Mouse (Mus musculus): ENCODE measurements around the gene Pik3ap1. TPM values are rescaled to one million over a fixed set of nuclear protein-coding genes. Genes with fewer than 3 reads are reported as not detected.

Pik3ap1 gene
- total and polyA plus RNA-seq, 3 experiments: 26.7 to 106 (median 37.4) TPM

- no peak overlapping the region for H3K4me3 ChIP-seq (replicated peaks in 1 of 3; ENCODE audit: low read depth in 2 of 3, low read length in 2 of 3, poor library complexity in 1 of 3)
- H3K9me3 ChIP-seq (replicated peaks; ENCODE audit: low read length): no peaks in the 10 kb centered on the region
- H3K79me2 ChIP-seq (replicated peaks; ENCODE audit: control insufficient read depth, extremely low read depth, insufficient read depth, poor library complexity, severe bottlenecking): peaks cover 24% of the 10 kb centered on the region
- 0 out of 2 replicates have a peak overlapping the region, but pooled peaks have one; percentile 5 for H3K9ac ChIP-seq (ENCODE audit: insufficient read depth, low read depth)
- peaks cover 39 to 79% of the 10 kb centered on the region in 2 experiments for H3K4me1 ChIP-seq (ENCODE audit: control insufficient read depth in 1 of 2, insufficient read depth in 2 of 2)
- no peak for DNase-seq (ENCODE audit: extremely low read depth)
- peak overlapping the region; percentile 89 for H3K27ac ChIP-seq (ENCODE audit: insufficient read depth, low read depth)
- peaks cover 0 to 21% of the 10 kb centered on the region in 2 experiments for H3K36me3 ChIP-seq (replicated peaks in 1 of 2; ENCODE audit: control insufficient read depth in 1 of 2, insufficient read depth in 1 of 2, low read length in 1 of 2)
- H3K4me2 ChIP-seq (ENCODE audit: insufficient read depth, low read depth, poor library complexity, severe bottlenecking): peak overlapping the region; percentile 17; the same call in 1 of the 2 replicates
- TF ChIP-seq USF1 (IDR thresholded peaks at IDR 0.05; ENCODE audit: low read depth, low read length) (no peak), TCF12 (IDR thresholded peaks at IDR 0.05; ENCODE audit: low read depth, low read length) (0 out of 2 replicates have a peak, but pooled peaks have one; percentile 29), BHLHE40 (IDR thresholded peaks at IDR 0.05; ENCODE audit: low read depth, low read length) (peak; percentile 53), KAT2A (IDR thresholded peaks at IDR 0.05; ENCODE audit: insufficient replicate concordance, low read length) (no peak), USF2 (conservative IDR thresholded peaks at IDR 0.05; ENCODE audit: low read depth, low read length) (no peak), PAX5 (IDR thresholded peaks at IDR 0.05; ENCODE audit: low read length) (no peak), JUND (conservative IDR thresholded peaks at IDR 0.05; ENCODE audit: low read depth, low read length) (peak; percentile 46; the same call in 1 of the 2 replicates), RAD21 (IDR thresholded peaks at IDR 0.05; ENCODE audit: low read depth, low read length) (no peak), EP300 (IDR thresholded peaks at IDR 0.05; ENCODE audit: low read length) (peak; percentile 45), ZC3H11A (IDR thresholded peaks at IDR 0.05; ENCODE audit: low read depth, low read length) (no peak), MAZ (IDR thresholded peaks at IDR 0.05; ENCODE audit: low read depth, low read length) (peak; percentile 67; the same call in 1 of the 2 replicates), CHD2 (IDR thresholded peaks at IDR 0.05; ENCODE audit: low read length) (peak; percentile 28; the same call in 1 of the 2 replicates), MYC (IDR thresholded peaks at IDR 0.05; ENCODE audit: low read depth, low read length) (peak; percentile 71; the same call in 1 of the 2 replicates), MXI1 (IDR thresholded peaks at IDR 0.05; ENCODE audit: low read depth, low read length) (0 out of 2 replicates have a peak, but pooled peaks have one; percentile 42), POLR2A (IDR thresholded peaks at IDR 0.05; ENCODE audit: low read depth, low read length) (0 out of 2 replicates have a peak, but pooled peaks have one; percentile 20), ETS1 (conservative IDR thresholded peaks at IDR 0.05; ENCODE audit: low read depth, low read length) (peak; percentile 50), NRF1 (IDR thresholded peaks at IDR 0.05; ENCODE audit: low read depth, low read length) (no peak), JUN (IDR thresholded peaks at IDR 0.05; ENCODE audit: insufficient read depth, low read depth, low read length) (0 out of 2 replicates have a peak, but pooled peaks have one; percentile 2), ZNF384 (IDR thresholded peaks at IDR 0.05; ENCODE audit: low read depth, low read length) (no peak), SIN3A (IDR thresholded peaks at IDR 0.05; ENCODE audit: low read length) (no peak), TBP (conservative IDR thresholded peaks at IDR 0.05; ENCODE audit: low read depth, low read length) (no peak), SMC3 (IDR thresholded peaks at IDR 0.05; ENCODE audit: low read depth, low read length) (no peak), IRF4 (IDR thresholded peaks at IDR 0.05; ENCODE audit: low read depth, low read length) (peak; percentile 82), CHD1 (IDR thresholded peaks at IDR 0.05; ENCODE audit: low read depth, low read length) (no peak)
- in situ Hi-C loops (cut with MboI; ENCODE audit: low pct_ligation_motif_present, low pct_unique_long_range_greater_than_20kb, low sequenced_read_pairs): no loop called here
- dilution Hi-C loops (cut with MboI; ENCODE audit: extremely low pct_ligation_motif_present, extremely low pct_unique_long_range_greater_than_20kb, low sequenced_read_pairs): no loop called here
- no peaks in the 10 kb centered on the region for H3K27me3 ChIP-seq (replicated peaks)
These were observed 43.2 kb downstream of the Pik3ap1 start for GRCm38 (mm10) chr19:41341677-41342076.

Measured in CH12.LX (cell line).